Mouse (Mus musculus): ENCODE measurements around the gene Ppp2r5c.
A peak's percentile ranks its signal among the peaks of the same experiment; 100 is the strongest.

Ppp2r5c gene

GRCm38 (mm10) chr12:110446290-110447170, at the start of gene Ppp2r5c:
Ppp2r5c (plus strand) TSS chr12:110447120.
- DNase-seq (ENCODE audit: low spot score) = peak; percentile 96

GRCm38 (mm10) chr12:110398351-110398750, 48.6 kb upstream of the Ppp2r5c start:
- peak; percentile 82 for DNase-seq (ENCODE audit: low spot score)

GRCm38 (mm10) chr12:110399161-110399560, 47.8 kb upstream of the Ppp2r5c start:
- DNase-seq (ENCODE audit: low spot score) = no peak

GRCm38 (mm10) chr12:110400936-110401335, 46.0 kb upstream of the Ppp2r5c start:
- DNase-seq (ENCODE audit: low spot score) = no peak

DNA sequence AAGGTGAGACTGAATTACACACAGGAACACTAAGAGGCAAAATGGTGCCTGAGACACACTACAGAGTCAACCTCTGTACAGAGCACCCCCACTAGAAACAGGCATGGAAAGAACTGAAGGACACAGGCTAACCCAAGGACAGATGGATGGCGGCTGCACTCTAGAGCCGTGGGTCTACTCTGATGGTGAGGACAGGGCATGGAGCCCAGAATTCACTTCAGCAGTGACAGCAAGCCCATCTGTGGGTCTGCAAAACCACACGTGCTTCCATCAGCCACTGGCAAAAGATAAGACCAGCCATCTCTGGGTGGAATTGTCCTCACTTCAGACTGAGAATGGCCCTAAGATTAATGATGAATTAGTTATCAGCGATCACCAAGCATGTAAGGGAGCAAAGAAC, 45.0 kb upstream of the Ppp2r5c start:
- no peak for DNase-seq (ENCODE audit: low spot score)

- no peak for DNase-seq (ENCODE audit: low spot score)
Measured at GRCm38 (mm10) chr12:110416244-110416643, 30.7 kb upstream of the Ppp2r5c start.

GRCm38 (mm10) chr12:110417023-110417986, 29.6 kb upstream of the Ppp2r5c start:
- peak; percentile 23 for DNase-seq (ENCODE audit: low spot score)

- DNase-seq (ENCODE audit: low spot score) = no peak
Measured at GRCm38 (mm10) chr12:110417987-110418734, 28.8 kb upstream of the Ppp2r5c start.

GRCm38 (mm10) chr12:110418735-110419350, 28.1 kb upstream of the Ppp2r5c start:
- peak; percentile 63 for DNase-seq (ENCODE audit: low spot score)

DNA sequence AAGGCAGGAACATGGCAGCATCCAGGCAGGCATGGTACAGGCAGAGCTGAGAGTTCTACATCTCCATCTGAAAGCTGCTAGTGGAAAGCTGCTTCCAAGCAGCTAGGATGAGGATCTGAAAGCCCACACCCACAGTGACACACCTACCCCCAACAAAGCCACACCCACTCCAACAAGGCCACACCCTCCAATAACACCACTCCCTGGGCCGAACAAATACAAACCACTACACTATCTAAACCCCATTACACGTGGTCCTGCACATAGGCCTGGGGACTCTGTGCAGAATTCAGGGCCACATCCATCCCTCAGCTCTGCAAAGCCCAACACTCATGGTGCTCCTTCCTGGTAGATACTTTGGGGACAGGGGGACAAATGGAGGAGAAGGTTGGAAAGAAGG, 27.0 kb upstream of the Ppp2r5c start:
- DNase-seq (ENCODE audit: low spot score) = no peak

DNA sequence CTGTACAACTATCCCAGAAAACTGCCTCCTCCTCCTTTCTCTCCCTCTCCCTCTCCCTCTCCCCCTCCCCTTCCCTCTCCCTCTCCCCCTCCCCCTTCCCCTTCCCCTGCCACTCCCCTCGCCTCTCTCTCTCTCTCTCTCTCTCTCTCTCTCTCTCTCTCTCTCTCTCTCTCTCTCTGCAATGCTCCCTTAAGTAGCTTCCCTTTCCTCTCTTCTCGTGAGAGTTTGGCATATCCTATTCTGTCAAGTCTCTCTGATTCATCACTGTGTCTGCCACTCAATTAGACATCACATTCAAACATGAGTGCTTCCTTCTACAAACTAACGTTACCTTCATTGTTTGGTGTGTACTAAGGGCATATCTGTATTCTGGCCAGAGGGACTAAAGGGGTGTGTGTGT, 25.6 kb upstream of the Ppp2r5c start:
- no peak for DNase-seq (ENCODE audit: low spot score)

DNA sequence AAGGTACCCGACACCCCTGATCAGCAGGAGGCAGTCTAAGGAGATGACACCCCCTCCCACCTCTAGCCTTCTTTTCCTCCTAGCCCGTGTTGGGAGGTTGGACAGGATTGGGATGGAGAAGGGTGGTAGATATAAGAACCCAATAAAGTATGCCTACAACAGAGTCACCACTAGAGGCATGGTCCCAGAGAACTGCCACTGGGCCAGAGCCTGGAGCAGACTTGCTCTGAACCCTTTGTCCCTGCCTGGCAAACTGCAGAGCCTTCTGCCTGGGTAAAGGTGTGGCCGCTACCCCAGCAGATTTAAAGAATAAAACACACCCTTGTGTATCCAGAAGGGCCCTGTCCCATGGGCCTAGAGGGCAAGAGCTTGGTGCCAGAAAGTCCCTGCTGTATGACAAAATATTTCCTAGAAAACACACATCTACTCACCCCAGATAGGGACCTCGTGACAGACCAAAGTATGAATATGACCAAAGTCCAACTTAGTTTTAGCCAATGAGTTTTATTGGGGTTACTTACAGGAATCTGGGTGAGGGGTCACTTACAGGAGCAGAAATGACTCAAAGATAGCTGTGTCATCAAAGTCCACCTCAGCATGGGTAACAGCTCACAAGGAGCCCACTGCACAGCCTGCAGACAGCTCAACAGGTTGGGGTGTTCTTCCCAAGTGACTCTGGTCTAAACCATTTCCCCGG, 22.8 kb upstream of the Ppp2r5c start:
- DNase-seq (ENCODE audit: low spot score) = no peak

- no peak for DNase-seq (ENCODE audit: low spot score)
Measured at GRCm38 (mm10) chr12:110426417-110427010, 20.4 kb upstream of the Ppp2r5c start.

- no peak for DNase-seq (ENCODE audit: low spot score)
Measured at GRCm38 (mm10) chr12:110429340-110429973, 17.5 kb upstream of the Ppp2r5c start.

- peak; percentile 30 for DNase-seq (ENCODE audit: low spot score)
Measured at GRCm38 (mm10) chr12:110429990-110430389, 16.9 kb upstream of the Ppp2r5c start.

GRCm38 (mm10) chr12:110431805-110432204, 15.1 kb upstream of the Ppp2r5c start:
- no peak for DNase-seq (ENCODE audit: low spot score)

- no peak for DNase-seq (ENCODE audit: low spot score)
Measured at GRCm38 (mm10) chr12:110436638-110437366, 10.1 kb upstream of the Ppp2r5c start.

- DNase-seq (ENCODE audit: low spot score) = no peak
Measured at GRCm38 (mm10) chr12:110437367-110437703, 9.6 kb upstream of the Ppp2r5c start.

GRCm38 (mm10) chr12:110438367-110438973, 8.4 kb upstream of the Ppp2r5c start:
- DNase-seq (ENCODE audit: low spot score) = no peak
